Mouse (Mus musculus) lung, postnatal 36 days (tissue): Measurements from ENCODE around the gene Ccdc153.

ENCODE experiments used
- DNase-seq: peaks from one replicate; pipeline ENCODE4 v3.0.0; 2022; ENCODE audit warnings: mixed read lengths

The Ccdc153 gene

DNA sequence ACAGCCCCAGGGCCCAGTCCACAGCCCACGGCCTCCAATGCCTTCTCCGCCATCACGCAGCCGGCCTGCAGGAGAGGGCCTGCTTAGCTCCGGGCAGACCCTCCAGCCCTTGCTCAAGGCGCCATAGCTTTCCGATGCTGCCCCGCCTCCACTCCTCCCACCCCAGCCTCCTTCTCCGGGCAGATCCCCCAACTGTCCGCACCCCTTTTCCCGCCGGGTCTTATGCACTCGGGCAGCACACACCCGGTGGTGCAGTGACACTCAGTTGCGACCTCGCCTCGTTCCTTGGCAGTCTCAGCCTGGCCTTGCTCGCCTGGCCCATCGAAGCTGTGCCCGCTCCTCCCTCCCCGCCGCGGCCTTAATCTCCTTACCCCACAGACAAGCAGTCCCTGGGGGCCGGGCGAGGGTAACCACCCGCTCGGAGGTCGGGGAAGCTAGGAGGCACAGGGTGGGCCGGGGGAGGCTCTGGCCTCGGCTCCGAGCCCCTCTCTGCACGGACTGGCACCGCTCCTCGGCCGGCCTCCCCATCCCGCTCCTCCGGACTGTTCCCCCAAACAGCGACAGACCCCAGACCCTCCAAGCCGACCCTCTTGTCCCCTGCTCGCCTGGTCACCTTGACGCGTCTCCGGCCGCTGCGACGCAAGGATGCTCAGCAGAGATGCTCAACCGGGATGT, 47.1 kb downstream of the Ccdc153 start:
- no peak for DNase-seq

DNA sequence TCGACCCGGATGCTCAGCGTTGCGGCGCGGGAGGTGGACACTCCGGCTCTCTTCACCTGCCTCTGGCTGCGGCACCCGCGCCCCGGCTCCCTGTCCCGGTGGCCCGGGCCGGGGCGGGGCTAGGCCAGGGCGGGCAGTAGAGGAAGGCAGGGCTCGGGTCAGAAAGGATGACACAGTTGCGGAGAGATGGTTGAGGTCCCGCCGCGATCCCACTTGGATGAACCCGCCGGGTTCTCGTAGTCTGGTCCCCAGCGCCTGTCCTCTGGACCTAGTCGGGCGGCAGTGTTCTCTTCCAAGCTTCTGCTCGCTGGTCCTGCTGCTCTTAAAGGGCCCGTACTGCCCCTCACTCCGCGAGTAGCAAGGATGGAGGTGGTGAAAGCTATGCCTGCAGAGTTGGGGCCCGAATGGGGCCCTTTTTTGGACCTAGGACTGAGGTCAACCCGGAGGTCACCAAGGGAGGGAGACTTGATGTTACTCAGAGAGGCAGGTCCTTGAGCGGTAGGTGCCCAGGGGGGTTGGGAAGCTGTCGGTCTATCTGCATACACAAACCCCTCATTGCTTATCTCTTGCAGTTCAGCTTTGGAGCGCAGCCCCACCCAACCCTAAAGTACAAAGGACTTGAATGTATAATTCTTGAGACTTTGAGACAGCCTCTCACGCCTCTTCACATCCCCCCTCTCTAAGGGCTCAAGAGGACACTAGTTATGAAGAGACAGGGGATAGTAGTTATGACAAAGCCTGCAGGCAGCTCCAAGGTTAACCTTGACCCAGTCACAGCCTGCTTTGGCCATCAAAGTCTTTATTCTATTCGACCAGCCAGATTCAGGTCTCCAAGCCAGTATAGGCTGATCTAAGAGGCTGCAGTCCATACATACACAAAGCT, 47.8 kb downstream of the Ccdc153 start, which contains the start of gene Abcg4:
Abcg4 (minus strand) TSS at position 540 of the 883 bp plus-strand sequence.
- DNase-seq, result no peak

DNA sequence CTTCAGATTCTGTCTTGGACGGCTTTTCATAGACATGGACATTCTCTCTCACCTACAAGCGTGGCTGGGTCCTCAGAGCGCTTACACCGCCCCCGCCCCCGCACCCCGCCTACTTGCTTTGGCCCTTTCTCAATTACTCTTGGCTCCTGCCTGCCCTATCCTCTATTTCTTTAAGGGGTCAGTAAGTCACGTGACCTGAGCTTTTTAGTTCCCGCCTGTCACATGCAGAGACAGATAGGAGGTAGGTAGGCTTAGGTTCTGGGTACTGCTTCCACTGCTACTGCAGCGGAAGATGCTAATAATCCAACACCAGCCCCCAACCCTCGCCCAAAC, 48.4 kb downstream of the Ccdc153 start:
- no peak for DNase-seq

DNA sequence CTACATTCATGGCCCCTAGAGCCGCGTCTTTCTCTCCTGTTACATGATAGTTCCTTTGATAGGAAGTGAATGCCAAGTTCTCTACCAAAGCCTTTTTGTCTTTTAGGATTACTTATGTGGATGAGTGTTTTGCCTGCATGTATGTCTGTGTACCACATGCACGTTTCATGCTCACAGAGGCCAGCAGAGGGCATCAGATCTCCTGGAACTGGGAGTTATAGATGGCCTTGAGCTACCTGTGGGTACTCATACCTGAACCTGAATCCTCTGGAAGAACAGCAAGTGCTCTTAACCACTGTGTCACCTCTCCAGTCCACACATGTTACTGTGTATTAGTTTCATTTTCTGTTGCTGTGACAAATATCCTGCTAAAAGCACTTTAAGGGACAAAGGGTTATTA, 52.0 kb downstream of the Ccdc153 start:
- peak; percentile 84 for DNase-seq
